Mouse (Mus musculus) small intestine, adult 2 months (tissue): Measurements from ENCODE around the gene Cntnap2. TPM values are rescaled to one million over a fixed set of nuclear protein-coding genes. Genes with fewer than 3 reads are reported as not detected.

ENCODE experiments used
- H3K27ac ChIP-seq: fragments of 200-500 bp; 2 replicates; pipeline ENCODE4 v1.5.1; 2012; ENCODE audit warnings: low read depth, low read length, control low read depth, inconsistent platforms; ENCODE audit not compliant: insufficient read depth
- H3K27me3 ChIP-seq: fragments of 200-500 bp; 2 replicates; pipeline ENCODE4 v1.6.1; 2012; ENCODE audit warnings: mild to moderate bottlenecking, moderate library complexity, low read length, inconsistent platforms; ENCODE audit not compliant: control insufficient read depth, insufficient read depth
- H3K36me3 ChIP-seq: fragments of 200-500 bp; 2 replicates; pipeline ENCODE4 v1.6.1; 2012; ENCODE audit warnings: mild to moderate bottlenecking, low read length, control low read depth, inconsistent platforms; ENCODE audit not compliant: control insufficient read depth, insufficient read depth
- H3K4me1 ChIP-seq: fragments of 200-500 bp; 2 replicates; pipeline ENCODE4 v1.6.1; 2012; ENCODE audit warnings: low read length, inconsistent platforms, mixed read lengths; ENCODE audit not compliant: control insufficient read depth, insufficient read depth, insufficient read length
- H3K4me3 ChIP-seq: fragments of 200-500 bp; 2 replicates; pipeline ENCODE4 v1.5.1; 2012; ENCODE audit warnings: low read depth, mild to moderate bottlenecking, control low read depth, inconsistent platforms, low read length, moderate library complexity
- CTCF ChIP-seq: fragments of 200-500 bp; IDR thresholded peaks from 2 replicates; pipeline ENCODE4 v1.5.1; 2012; ENCODE audit warnings: low read depth, mild to moderate bottlenecking, control low read depth, inconsistent platforms, low read length, moderate library complexity, mixed read lengths; ENCODE audit not compliant: insufficient replicate concordance, insufficient read length; ENCODE audit errors: extremely low read depth
- POLR2A ChIP-seq: fragments of 200-500 bp; IDR thresholded peaks from 2 replicates; pipeline ENCODE4 v1.6.1; 2012; ENCODE audit warnings: low read depth, mild to moderate bottlenecking, control low read depth, inconsistent platforms, low read length, moderate library complexity
- WGBS: fragments of 180-500 bp; shearing (Covaris S2); methylation state at CpG from one replicate; pipeline ENCODE4 v1.1.7; 2018; 5-methylcytosine and 5-hydroxymethylcytosine counted together
- polyA plus RNA-seq: library from polyadenylated mRNA; depleted of rRNA; stranded (reverse); fragments of >200 nt; gene quantifications from 2 replicates; pipeline ENCODE4 v1.2.3, GENCODE M21; 2012

Gene Cntnap2
- polyA plus RNA-seq, 1 experiment = 0.20 TPM

DNA sequence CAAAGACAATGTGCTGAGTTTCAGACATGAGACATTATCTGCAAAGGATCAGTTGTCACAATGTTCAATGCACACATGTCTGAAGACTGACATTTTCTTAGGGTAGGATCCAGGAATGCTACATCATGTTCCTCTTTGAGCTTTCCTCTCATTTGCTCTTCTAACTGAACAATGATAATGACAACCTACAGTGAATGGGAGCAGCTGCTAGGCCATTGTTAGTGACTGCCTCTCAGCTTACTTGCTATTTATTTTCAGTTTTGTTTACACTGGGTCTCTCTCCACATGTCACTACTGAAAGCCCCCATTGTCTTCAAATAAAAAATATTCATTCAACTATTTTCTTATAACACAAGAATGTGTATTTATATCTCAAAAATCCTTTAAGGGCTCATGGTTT, 54.5 kb downstream of the Cntnap2 start:
- Histone ChIP-seq H3K27ac (no peak overlapping the region), H3K27me3 (no peaks in the 10 kb centered on the region), H3K36me3 (no peaks in the 10 kb centered on the region), H3K4me3 (no peak overlapping the region), H3K4me1 (no peaks in the 10 kb centered on the region)
- no peak for TF ChIP-seq POLR2A
- TF ChIP-seq CTCF = no peak

- Histone ChIP-seq H3K36me3 (no peaks in the 10 kb centered on the region), H3K27me3 (no peaks in the 10 kb centered on the region), H3K4me3 (no peak overlapping the region), H3K4me1 (no peaks in the 10 kb centered on the region), H3K27ac (no peak overlapping the region)
- WGBS = 80% methylated on average over 2 of the region's 2 CpGs
- TF ChIP-seq CTCF (no peak), POLR2A (no peak)
These were observed 85.7 kb downstream of the Cntnap2 start for GRCm38 (mm10) chr6:45144882-45145281.

DNA sequence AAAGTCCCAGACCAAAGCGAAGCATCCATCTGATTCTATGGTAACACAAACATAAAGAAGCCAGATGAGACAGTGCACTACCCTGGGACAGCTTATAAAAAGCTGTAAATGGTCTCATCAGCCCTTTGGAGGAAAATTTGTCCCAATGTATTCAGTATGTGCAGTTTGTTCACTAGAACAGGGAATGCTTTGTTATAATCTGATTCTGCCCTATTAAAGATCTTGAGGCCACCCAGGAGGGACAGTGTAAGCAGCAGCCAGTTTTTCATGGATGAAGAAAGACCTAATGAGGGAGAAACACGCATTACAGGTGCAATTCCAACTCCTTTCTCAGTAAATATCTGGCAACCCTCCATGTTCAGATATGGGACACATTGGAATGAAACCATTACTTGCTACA, 145.9 kb downstream of the Cntnap2 start:
- Histone ChIP-seq H3K4me1 (no peaks in the 10 kb centered on the region), H3K36me3 (no peaks in the 10 kb centered on the region), H3K27me3 (no peaks in the 10 kb centered on the region), H3K4me3 (no peak overlapping the region), H3K27ac (no peak overlapping the region)
- WGBS = 65% methylated on average over 2 of the region's 2 CpGs
- TF ChIP-seq POLR2A = no peak
- no peak for TF ChIP-seq CTCF

DNA sequence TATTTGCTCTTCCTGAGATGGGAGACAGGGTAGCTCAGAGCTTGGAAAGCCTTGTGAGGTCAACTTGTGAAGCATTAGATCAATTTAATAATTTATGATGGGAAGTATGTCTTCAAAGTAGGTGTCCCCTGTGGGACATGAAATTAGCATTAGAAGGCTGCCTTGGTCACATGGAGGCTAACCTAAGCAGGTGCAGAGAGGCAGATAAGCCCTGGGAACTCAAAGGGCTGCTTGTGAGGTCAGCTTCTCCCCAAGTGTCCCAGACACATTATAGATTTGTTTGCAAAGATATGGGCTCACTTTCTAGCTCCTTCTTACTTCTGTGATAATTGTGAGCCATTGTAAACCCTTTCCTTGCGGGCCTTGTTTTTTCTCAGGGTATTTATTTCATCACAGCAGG, 155.2 kb downstream of the Cntnap2 start:
- Histone ChIP-seq H3K27me3 (no peaks in the 10 kb centered on the region), H3K27ac (no peak overlapping the region), H3K36me3 (no peaks in the 10 kb centered on the region), H3K4me1 (no peaks in the 10 kb centered on the region), H3K4me3 (no peak overlapping the region)
- 25% methylated on average over 1 of the region's 1 CpGs for WGBS
- TF ChIP-seq CTCF (no peak), POLR2A (no peak)

DNA sequence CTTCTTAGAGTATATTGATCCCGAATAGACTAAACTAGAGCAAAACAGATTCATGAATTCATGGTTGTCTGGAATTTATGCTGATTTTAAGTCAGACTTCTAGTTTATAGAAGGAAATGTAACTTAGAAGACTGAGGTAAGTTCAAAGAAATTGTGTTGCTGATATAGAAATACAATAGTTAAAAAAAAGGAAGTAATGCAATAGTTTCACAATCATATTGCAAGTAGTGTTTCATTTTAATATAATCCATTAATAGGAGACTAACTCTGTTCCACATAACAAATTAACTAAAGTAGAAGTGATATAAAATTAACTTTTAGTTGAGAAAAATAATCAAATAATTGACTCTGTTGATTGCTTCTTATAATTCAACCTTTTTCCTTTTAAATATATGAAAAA, 169.8 kb downstream of the Cntnap2 start:
- no peaks in the 10 kb centered on the region for H3K36me3 ChIP-seq
- TF ChIP-seq CTCF = no peak
- no peak for TF ChIP-seq POLR2A
- no peak overlapping the region for H3K27ac ChIP-seq
- 79% methylated on average over 1 of the region's 1 CpGs for WGBS
- H3K4me1 ChIP-seq = no peaks in the 10 kb centered on the region
- no peak overlapping the region for H3K4me3 ChIP-seq
- H3K27me3 ChIP-seq = no peaks in the 10 kb centered on the region

DNA sequence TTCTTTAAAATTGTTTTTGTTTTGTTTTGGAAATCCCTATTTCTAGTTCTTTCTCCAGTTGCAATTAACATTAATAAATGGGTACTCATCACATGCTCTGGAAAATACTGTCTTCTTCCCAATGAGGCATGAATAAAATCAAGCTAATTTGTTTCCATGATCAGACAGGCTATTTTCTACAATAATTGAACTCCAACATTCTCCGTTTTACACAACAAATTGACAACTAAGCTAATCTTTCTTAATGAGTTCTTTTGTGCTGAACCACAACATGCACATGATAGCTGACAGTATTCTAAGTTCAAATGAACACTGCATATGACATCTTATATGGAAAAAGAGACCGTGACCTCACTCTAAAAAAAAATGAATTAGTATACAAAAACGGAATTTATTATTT, 173.4 kb downstream of the Cntnap2 start:
- Histone ChIP-seq H3K4me1 (no peaks in the 10 kb centered on the region), H3K27me3 (no peaks in the 10 kb centered on the region), H3K4me3 (no peak overlapping the region), H3K36me3 (no peaks in the 10 kb centered on the region), H3K27ac (no peak overlapping the region)
- 86% methylated on average over 3 of the region's 3 CpGs for WGBS
- no peak for TF ChIP-seq POLR2A

- H3K4me3 ChIP-seq = no peak overlapping the region
- no peak overlapping the region for H3K27ac ChIP-seq
- no peaks in the 10 kb centered on the region for H3K27me3 ChIP-seq
- 84% methylated on average over 4 of the region's 4 CpGs for WGBS
- H3K36me3 ChIP-seq = no peaks in the 10 kb centered on the region
- no peaks in the 10 kb centered on the region for H3K4me1 ChIP-seq
- TF ChIP-seq POLR2A (no peak), CTCF (no peak)
These were observed 177.4 kb downstream of the Cntnap2 start for GRCm38 (mm10) chr6:45236531-45236930.

- TF ChIP-seq POLR2A = no peak
- Histone ChIP-seq H3K4me1 (no peaks in the 10 kb centered on the region), H3K36me3 (no peaks in the 10 kb centered on the region), H3K27me3 (no peaks in the 10 kb centered on the region), H3K4me3 (no peak overlapping the region), H3K27ac (no peak overlapping the region)
These were observed 179.0 kb downstream of the Cntnap2 start for GRCm38 (mm10) chr6:45238117-45238516.
